Mouse (Mus musculus): ENCODE measurements around the gene Atp6v0c.

GRCm38 (mm10) chr17:24150824-24151223 is 18.7 kb downstream of the Atp6v0c start, which contains the start of gene Pdpk1:
- TF ChIP-seq CTCF (IDR thresholded peaks at IDR 0.05; ENCODE audit: borderline replicate concordance, insufficient read depth, low read depth, low read length) (no peak), POLR2A (IDR thresholded peaks at IDR 0.05; ENCODE audit: borderline replicate concordance, insufficient read depth, low read length) (no peak)

All from cerebellum, adult 2 months (tissue).